Mouse (Mus musculus): Measurements from ENCODE around the gene Tfpt. TPM values are rescaled to one million over a fixed set of nuclear protein-coding genes. Genes with fewer than 3 reads are reported as not detected.
"Not testable (repeated sequence)": the region's sequence is repeated elsewhere in the genome, so short reads cannot be mapped to it uniquely, and the experiment has no call there.

Gene Tfpt
- polyA plus RNA-seq, 1 experiment from 2014 or later, result 30.7 TPM

GRCm38 (mm10) chr7:3597755-3598154 is 32.0 kb downstream of the Tfpt start:
- not testable (repeated sequence) for H3K4me3 ChIP-seq (ENCODE audit: low read depth, low read length); H3K9me3 ChIP-seq (replicated peaks; ENCODE audit: control insufficient read depth, low read length); H3K36me3 ChIP-seq (replicated peaks; ENCODE audit: control insufficient read depth, insufficient read depth, low read depth, low read length); ATAC-seq (replicated peaks; ENCODE audit: insufficient number of reproducible peaks, low FRiP score, low TSS enrichment, low read depth); H3K4me1 ChIP-seq (ENCODE audit: control insufficient read depth, insufficient read depth, low read length); H3K9ac ChIP-seq (replicated peaks; ENCODE audit: low read length); H3K4me2 ChIP-seq (ENCODE audit: low read depth, low read length); H3K27ac ChIP-seq (replicated peaks; ENCODE audit: low read depth, low read length); H3K27me3 ChIP-seq (ENCODE audit: control insufficient read depth, insufficient read depth, low read length); DNase-seq (ENCODE audit: low spot score)
- WGBS, result 77% methylated on average over 1 of the region's 1 CpGs

GRCm38 (mm10) chr7:3595146-3595545 is 34.6 kb downstream of the Tfpt start:
- DNase-seq (ENCODE audit: low spot score), result no peak

GRCm38 (mm10) chr7:3594686-3595085 is 35.0 kb downstream of the Tfpt start:
- Histone ChIP-seq H3K27ac (replicated peaks; ENCODE audit: low read depth, low read length) (no peak overlapping the region), H3K9me3 (replicated peaks; ENCODE audit: control insufficient read depth, low read length) (no peaks in the 10 kb centered on the region), H3K4me2 (ENCODE audit: low read depth, low read length) (no peak overlapping the region), H3K4me1 (ENCODE audit: control insufficient read depth, insufficient read depth, low read length) (no peaks in the 10 kb centered on the region), H3K9ac (replicated peaks; ENCODE audit: low read length) (no peak overlapping the region), H3K4me3 (ENCODE audit: low read depth, low read length) (no peak overlapping the region), H3K36me3 (replicated peaks; ENCODE audit: control insufficient read depth, insufficient read depth, low read depth, low read length) (no peaks in the 10 kb centered on the region), H3K27me3 (ENCODE audit: control insufficient read depth, insufficient read depth, low read length) (no peaks in the 10 kb centered on the region)
- DNase-seq (ENCODE audit: low spot score) (no peak), ATAC-seq (replicated peaks; ENCODE audit: insufficient number of reproducible peaks, low FRiP score, low TSS enrichment, low read depth) (no peak)
- 29% methylated on average over 5 of the region's 5 CpGs for WGBS

More at GRCm38 (mm10) chr7:3595146-3595545, 34.6 kb downstream of the Tfpt start:
- no peaks in the 10 kb centered on the region for H3K9me3 ChIP-seq (replicated peaks; ENCODE audit: control insufficient read depth, low read length)
- H3K4me1 ChIP-seq (ENCODE audit: control insufficient read depth, insufficient read depth, low read length), result no peaks in the 10 kb centered on the region
- no peak overlapping the region for H3K4me2 ChIP-seq (ENCODE audit: low read depth, low read length)
- H3K9ac ChIP-seq (replicated peaks; ENCODE audit: low read length), result no peak overlapping the region
- ATAC-seq (replicated peaks; ENCODE audit: insufficient number of reproducible peaks, low FRiP score, low TSS enrichment, low read depth), result no peak
- H3K27me3 ChIP-seq (ENCODE audit: control insufficient read depth, insufficient read depth, low read length), result no peaks in the 10 kb centered on the region
- no peak overlapping the region for H3K27ac ChIP-seq (replicated peaks; ENCODE audit: low read depth, low read length)
- no peaks in the 10 kb centered on the region for H3K36me3 ChIP-seq (replicated peaks; ENCODE audit: control insufficient read depth, insufficient read depth, low read depth, low read length)
- 14% methylated on average over 9 of the region's 9 CpGs for WGBS
- no peak overlapping the region for H3K4me3 ChIP-seq (ENCODE audit: low read depth, low read length)

- Histone ChIP-seq H3K4me1 (ENCODE audit: control insufficient read depth, insufficient read depth, low read length) (no peaks in the 10 kb centered on the region), H3K27ac (replicated peaks; ENCODE audit: low read depth, low read length) (no peak overlapping the region), H3K4me3 (ENCODE audit: low read depth, low read length) (no peak overlapping the region), H3K4me2 (ENCODE audit: low read depth, low read length) (no peak overlapping the region), H3K9ac (replicated peaks; ENCODE audit: low read length) (no peak overlapping the region), H3K9me3 (replicated peaks; ENCODE audit: control insufficient read depth, low read length) (no peaks in the 10 kb centered on the region), H3K27me3 (ENCODE audit: control insufficient read depth, insufficient read depth, low read length) (no peaks in the 10 kb centered on the region), H3K36me3 (replicated peaks; ENCODE audit: control insufficient read depth, insufficient read depth, low read depth, low read length) (no peaks in the 10 kb centered on the region)
- DNase-seq (ENCODE audit: low spot score), result no peak
- ATAC-seq (replicated peaks; ENCODE audit: insufficient number of reproducible peaks, low FRiP score, low TSS enrichment, low read depth), result no peak
Measured at GRCm38 (mm10) chr7:3593855-3594254, 35.9 kb downstream of the Tfpt start.

- no peak for ATAC-seq (replicated peaks; ENCODE audit: insufficient number of reproducible peaks, low FRiP score, low TSS enrichment, low read depth)
- no peak overlapping the region for H3K9ac ChIP-seq (replicated peaks; ENCODE audit: low read length)
- H3K4me2 ChIP-seq (ENCODE audit: low read depth, low read length), result no peak overlapping the region
- H3K4me3 ChIP-seq (ENCODE audit: low read depth, low read length), result no peak overlapping the region
- no peaks in the 10 kb centered on the region for H3K36me3 ChIP-seq (replicated peaks; ENCODE audit: control insufficient read depth, insufficient read depth, low read depth, low read length)
- no peaks in the 10 kb centered on the region for H3K27me3 ChIP-seq (ENCODE audit: control insufficient read depth, insufficient read depth, low read length)
- H3K9me3 ChIP-seq (replicated peaks; ENCODE audit: control insufficient read depth, low read length), result no peaks in the 10 kb centered on the region
- no peaks in the 10 kb centered on the region for H3K4me1 ChIP-seq (ENCODE audit: control insufficient read depth, insufficient read depth, low read length)
- H3K27ac ChIP-seq (replicated peaks; ENCODE audit: low read depth, low read length), result no peak overlapping the region
- WGBS, result 88% methylated on average over 1 of the region's 1 CpGs
- no peak for DNase-seq (ENCODE audit: low spot score)
Measured at GRCm38 (mm10) chr7:3591534-3591933, 38.2 kb downstream of the Tfpt start.

- ATAC-seq (replicated peaks; ENCODE audit: insufficient number of reproducible peaks, low FRiP score, low TSS enrichment, low read depth) (no peak), DNase-seq (ENCODE audit: low spot score) (no peak)
- 90% methylated on average over 3 of the region's 3 CpGs for WGBS
- no peak overlapping the region for H3K4me3 ChIP-seq (ENCODE audit: low read depth, low read length)
- H3K4me1 ChIP-seq (ENCODE audit: control insufficient read depth, insufficient read depth, low read length), result no peaks in the 10 kb centered on the region
- H3K27me3 ChIP-seq (ENCODE audit: control insufficient read depth, insufficient read depth, low read length), result no peaks in the 10 kb centered on the region
- H3K27ac ChIP-seq (replicated peaks; ENCODE audit: low read depth, low read length), result no peak overlapping the region
- H3K36me3 ChIP-seq (replicated peaks; ENCODE audit: control insufficient read depth, insufficient read depth, low read depth, low read length), result no peaks in the 10 kb centered on the region
- no peak overlapping the region for H3K9ac ChIP-seq (replicated peaks; ENCODE audit: low read length)
- no peaks in the 10 kb centered on the region for H3K9me3 ChIP-seq (replicated peaks; ENCODE audit: control insufficient read depth, low read length)
- no peak overlapping the region for H3K4me2 ChIP-seq (ENCODE audit: low read depth, low read length)
Measured at GRCm38 (mm10) chr7:3590550-3590949, 39.2 kb downstream of the Tfpt start.

GRCm38 (mm10) chr7:3587292-3587691 is 42.4 kb downstream of the Tfpt start:
- Histone ChIP-seq H3K4me3 (ENCODE audit: low read depth, low read length) (no peak overlapping the region), H3K27me3 (ENCODE audit: control insufficient read depth, insufficient read depth, low read length) (no peaks in the 10 kb centered on the region), H3K36me3 (replicated peaks; ENCODE audit: control insufficient read depth, insufficient read depth, low read depth, low read length) (no peaks in the 10 kb centered on the region), H3K4me1 (ENCODE audit: control insufficient read depth, insufficient read depth, low read length) (no peaks in the 10 kb centered on the region), H3K4me2 (ENCODE audit: low read depth, low read length) (no peak overlapping the region), H3K27ac (replicated peaks; ENCODE audit: low read depth, low read length) (no peak overlapping the region), H3K9me3 (replicated peaks; ENCODE audit: control insufficient read depth, low read length) (no peaks in the 10 kb centered on the region), H3K9ac (replicated peaks; ENCODE audit: low read length) (no peak overlapping the region)
- ATAC-seq (replicated peaks; ENCODE audit: insufficient number of reproducible peaks, low FRiP score, low TSS enrichment, low read depth) (no peak), DNase-seq (ENCODE audit: low spot score) (no peak)
- WGBS, result 60% methylated on average over 1 of the region's 1 CpGs

GRCm38 (mm10) chr7:3586255-3586654 is 43.5 kb downstream of the Tfpt start:
- ATAC-seq (replicated peaks; ENCODE audit: insufficient number of reproducible peaks, low FRiP score, low TSS enrichment, low read depth), result no peak
- H3K4me3 ChIP-seq (ENCODE audit: low read depth, low read length), result no peak overlapping the region
- DNase-seq (ENCODE audit: low spot score), result peak; percentile 29
- WGBS, result 4% methylated on average over 5 of the region's 5 CpGs
- no peaks in the 10 kb centered on the region for H3K4me1 ChIP-seq (ENCODE audit: control insufficient read depth, insufficient read depth, low read length)
- H3K4me2 ChIP-seq (ENCODE audit: low read depth, low read length), result no peak overlapping the region
- H3K27ac ChIP-seq (replicated peaks; ENCODE audit: low read depth, low read length), result no peak overlapping the region
- no peaks in the 10 kb centered on the region for H3K9me3 ChIP-seq (replicated peaks; ENCODE audit: control insufficient read depth, low read length)
- no peak overlapping the region for H3K9ac ChIP-seq (replicated peaks; ENCODE audit: low read length)
- H3K36me3 ChIP-seq (replicated peaks; ENCODE audit: control insufficient read depth, insufficient read depth, low read depth, low read length), result no peaks in the 10 kb centered on the region
- H3K27me3 ChIP-seq (ENCODE audit: control insufficient read depth, insufficient read depth, low read length), result no peaks in the 10 kb centered on the region
